Mouse (Mus musculus): ENCODE data around the gene Zc3h7a. TPM values are rescaled to one million over a fixed set of nuclear protein-coding genes. Genes with fewer than 3 reads are reported as not detected.

Gene Zc3h7a
- polyA plus RNA-seq, 1 experiment from 2014 or later = 89.9 TPM

DNA sequence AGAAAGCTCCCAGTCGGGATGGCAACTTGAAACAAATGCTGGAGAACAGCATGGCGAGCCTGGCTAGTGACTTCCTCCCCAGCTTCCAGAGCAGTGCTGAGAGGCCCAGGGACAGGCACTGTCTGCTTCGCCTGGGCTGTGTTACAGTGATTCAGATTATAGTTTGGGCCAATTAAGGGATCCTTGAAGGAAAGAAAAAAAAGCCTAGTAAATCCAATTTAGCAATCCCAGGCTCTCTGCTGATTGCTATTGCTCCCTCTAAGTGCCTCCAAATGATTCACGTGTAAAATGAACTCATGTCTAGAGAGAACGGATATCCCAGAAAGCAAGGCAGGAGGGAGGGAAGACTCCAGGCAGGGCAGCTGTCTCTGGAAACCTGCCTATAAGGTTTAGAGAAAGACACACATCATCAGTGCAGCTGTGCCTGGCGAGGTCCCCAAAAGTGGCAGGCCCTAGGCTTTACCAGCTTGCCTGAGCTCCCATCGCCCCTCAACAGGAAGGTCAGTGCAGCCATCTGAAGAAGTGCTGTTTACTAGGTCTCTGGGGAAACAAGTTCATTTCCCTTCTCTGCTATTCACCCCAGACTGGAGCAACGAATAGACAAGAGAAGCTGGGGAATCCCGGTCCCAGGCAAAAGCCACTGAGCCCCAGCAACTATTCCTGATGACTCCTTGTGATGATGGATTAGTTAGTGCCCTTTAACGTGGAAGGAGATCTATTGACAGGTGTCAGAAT lies 85.2 kb downstream of the Zc3h7a start:
- no peak for ATAC-seq (replicated peaks; ENCODE audit: low FRiP score)
- H3K36me3 ChIP-seq = peaks cover 86% of the 10 kb centered on the region
- 0 out of 2 replicates have a peak overlapping the region, but pooled peaks have one; percentile 29 for H3K27ac ChIP-seq
- 77% methylated on average over 10 of the region's 10 CpGs for WGBS
- H3K4me1 ChIP-seq = no peaks in the 10 kb centered on the region
- H3K9ac ChIP-seq = no peak overlapping the region
- no peak overlapping the region for H3K4me3 ChIP-seq (replicated peaks)
- no peaks in the 10 kb centered on the region for H3K27me3 ChIP-seq
- H3K9me3 ChIP-seq (replicated peaks) = no peaks in the 10 kb centered on the region
- no peak overlapping the region for H3K4me2 ChIP-seq

DNA sequence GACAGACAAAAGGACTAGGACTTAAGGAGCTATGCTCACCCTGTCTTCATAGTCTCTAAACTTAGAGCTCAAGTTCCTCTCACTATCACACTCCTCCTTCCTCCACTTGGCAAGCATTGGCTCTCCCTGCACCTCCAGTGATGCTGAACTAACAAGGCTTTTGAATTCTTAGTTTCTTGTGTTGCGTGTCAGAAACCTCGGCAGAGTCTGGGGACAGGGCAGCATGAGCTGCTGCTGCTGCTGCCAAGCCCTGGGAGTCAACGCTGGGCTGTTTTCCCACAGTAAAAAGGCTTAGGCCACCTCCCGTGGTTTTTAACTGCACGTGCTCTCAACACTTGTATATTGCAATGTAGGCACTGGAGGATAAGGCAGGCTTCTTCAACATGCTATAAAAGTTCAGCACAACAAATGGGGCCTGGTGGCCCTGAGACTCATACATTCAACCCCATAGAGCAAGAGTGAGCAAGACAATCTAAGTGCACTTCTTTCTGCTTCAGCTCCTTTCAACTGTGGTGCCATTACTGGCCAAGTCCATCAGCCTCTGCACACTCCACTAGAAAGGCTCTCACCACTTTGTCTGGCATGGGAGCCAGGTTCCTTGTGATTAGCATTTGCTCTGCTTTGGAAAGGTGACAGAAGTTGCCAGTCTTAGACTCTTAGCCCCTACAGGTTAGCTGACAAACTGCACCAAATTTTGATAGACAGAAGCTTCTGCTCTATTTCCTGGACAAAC lies 89.2 kb downstream of the Zc3h7a start:
- H3K4me2 ChIP-seq = no peak overlapping the region
- peaks cover 94% of the 10 kb centered on the region for H3K36me3 ChIP-seq
- no peak overlapping the region for H3K9ac ChIP-seq
- no peaks in the 10 kb centered on the region for H3K4me1 ChIP-seq
- H3K4me3 ChIP-seq (replicated peaks) = no peak overlapping the region
- no peak overlapping the region for H3K27ac ChIP-seq
- no peaks in the 10 kb centered on the region for H3K9me3 ChIP-seq (replicated peaks)
- no peaks in the 10 kb centered on the region for H3K27me3 ChIP-seq
- 85% methylated on average over 5 of the region's 5 CpGs for WGBS
- no peak for ATAC-seq (replicated peaks; ENCODE audit: low FRiP score)

Small RNAs within 50 kb of the gene (microRNA-seq; reads per million reads assigned to microRNA genes)
- 35.8 reads per million, percentile 45 among the genes with 10 or more reads in this experiment for gene Gm23935

Other genes starting within 250 kb of the Zc3h7a start
- gene Snn, start 115.4 kb downstream of the Zc3h7a start, polyA plus RNA-seq (2015; fragmentation: Nextera tagmentation; extraction: Ambion mirVana) = 37.7 and 40.6 TPM in 2 replicates
- 122 and 123 TPM in 2 replicates for gene Litaf, start 110.2 kb downstream of the Zc3h7a start, polyA plus RNA-seq (2015; fragmentation: Nextera tagmentation; extraction: Ambion mirVana)
- 32.8 and 35.7 TPM in 2 replicates for gene Txndc11, start 41.7 kb downstream of the Zc3h7a start, polyA plus RNA-seq (2015; fragmentation: Nextera tagmentation; extraction: Ambion mirVana)
- 189 and 206 TPM in 2 replicates for gene Rsl1d1, start 26.9 kb upstream of the Zc3h7a start, polyA plus RNA-seq (2015; fragmentation: Nextera tagmentation; extraction: Ambion mirVana)
- 85.1 and 86.3 TPM in 2 replicates for gene Gspt1, start 77.9 kb upstream of the Zc3h7a start, polyA plus RNA-seq (2015; fragmentation: Nextera tagmentation; extraction: Ambion mirVana)
- gene Tnfrsf17, start 137.4 kb upstream of the Zc3h7a start, polyA plus RNA-seq (2015; fragmentation: Nextera tagmentation; extraction: Ambion mirVana) = not detected in 2 replicates
- gene Snx29, start 146.5 kb upstream of the Zc3h7a start, polyA plus RNA-seq (2015; fragmentation: Nextera tagmentation; extraction: Ambion mirVana) = 17.1 and 19.8 TPM in 2 replicates